Mouse (Mus musculus) thymus, adult 2 months (tissue): ENCODE measurements around the gene 1700122O11Rik. TPM values are rescaled to one million over a fixed set of nuclear protein-coding genes. Genes with fewer than 3 reads are reported as not detected.

Source experiments
- DNase-seq: peaks from one replicate; pipeline ENCODE4 v3.0.0; 2021
- H3K27ac ChIP-seq: fragments of 200-500 bp; 2 replicates; pipeline ENCODE4 v1.5.1; 2012; ENCODE audit warnings: low read length, control low read depth; ENCODE audit not compliant: control insufficient read depth, insufficient read depth
- H3K27me3 ChIP-seq: fragments of 200-500 bp; 2 replicates; pipeline ENCODE4 v1.6.1; 2012; ENCODE audit warnings: mild to moderate bottlenecking, low read length, moderate library complexity, mixed read lengths; ENCODE audit not compliant: control insufficient read depth, insufficient read depth
- H3K36me3 ChIP-seq: fragments of 200-500 bp; 2 replicates; pipeline ENCODE4 v1.6.1; 2012; ENCODE audit warnings: mild to moderate bottlenecking, low read length, moderate library complexity; ENCODE audit not compliant: control insufficient read depth, insufficient read depth
- H3K4me1 ChIP-seq: fragments of 200-500 bp; replicated peaks from 2 replicates; pipeline ENCODE4 v1.6.1; 2012; ENCODE audit warnings: low read length; ENCODE audit not compliant: control insufficient read depth, insufficient read depth
- H3K4me3 ChIP-seq: fragments of 200-500 bp; 2 replicates; pipeline ENCODE4 v1.5.1; 2012; ENCODE audit warnings: mild to moderate bottlenecking, low read length, control low read depth, moderate library complexity; ENCODE audit not compliant: control insufficient read depth, insufficient read depth
- CTCF ChIP-seq: fragments of 200-500 bp; IDR thresholded peaks from 2 replicates; pipeline ENCODE4 v1.5.1; 2012; ENCODE audit warnings: mild to moderate bottlenecking, control low read depth, low read length, moderate library complexity, borderline replicate concordance; ENCODE audit not compliant: control insufficient read depth, poor library complexity, insufficient read depth; ENCODE audit errors: extremely low read depth
- POLR2A ChIP-seq: fragments of 200-500 bp; IDR thresholded peaks from 2 replicates; pipeline ENCODE4 v1.6.1; 2012; ENCODE audit warnings: mild to moderate bottlenecking, low read length, control low read depth, moderate library complexity; ENCODE audit not compliant: control insufficient read depth, poor library complexity, insufficient read depth; ENCODE audit errors: extremely low read depth
- WGBS: fragments of 180-500 bp; shearing (Covaris S2); methylation state at CpG from one replicate; pipeline ENCODE4 v1.1.7; 2018; 5-methylcytosine and 5-hydroxymethylcytosine counted together
- polyA plus RNA-seq: library from polyadenylated mRNA; depleted of rRNA; stranded (reverse); fragments of >200 nt; gene quantifications from 2 replicates; pipeline ENCODE4 v1.2.3, GENCODE M21; 2012

Gene 1700122O11Rik
- polyA plus RNA-seq, 1 experiment = not detected

GRCm38 (mm10) chr17:48028250-48028649 is 9.8 kb downstream of the 1700122O11Rik start:
- WGBS = 96% methylated on average over 5 of the region's 5 CpGs
- no peak for TF ChIP-seq CTCF
- TF ChIP-seq POLR2A = no peak
- Histone ChIP-seq H3K27ac (no peak overlapping the region), H3K27me3 (no peaks in the 10 kb centered on the region), H3K36me3 (no peaks in the 10 kb centered on the region), H3K4me1 (peaks cover 17% of the 10 kb centered on the region), H3K4me3 (no peak overlapping the region)
- no peak for DNase-seq

GRCm38 (mm10) chr17:48027677-48028076 is 10.4 kb downstream of the 1700122O11Rik start:
- Histone ChIP-seq H3K27me3 (no peaks in the 10 kb centered on the region), H3K4me1 (peaks cover 16% of the 10 kb centered on the region), H3K36me3 (no peaks in the 10 kb centered on the region), H3K27ac (no peak overlapping the region), H3K4me3 (no peak overlapping the region)
- TF ChIP-seq CTCF (no peak), POLR2A (no peak)
- 78% methylated on average over 6 of the region's 6 CpGs for WGBS
- no peak for DNase-seq

- Histone ChIP-seq H3K4me3 (no peak overlapping the region), H3K36me3 (no peaks in the 10 kb centered on the region), H3K27me3 (no peaks in the 10 kb centered on the region), H3K4me1 (peaks cover 16% of the 10 kb centered on the region), H3K27ac (no peak overlapping the region)
- DNase-seq = no peak
- 96% methylated on average over 5 of the region's 5 CpGs for WGBS
- TF ChIP-seq CTCF (no peak), POLR2A (no peak)
These were observed 11.1 kb downstream of the 1700122O11Rik start for GRCm38 (mm10) chr17:48027019-48027418.

GRCm38 (mm10) chr17:48024045-48024444 is 14.0 kb downstream of the 1700122O11Rik start:
- Histone ChIP-seq H3K27me3 (no peaks in the 10 kb centered on the region), H3K27ac (no peak overlapping the region)

GRCm38 (mm10) chr17:48019585-48019984 is 18.5 kb downstream of the 1700122O11Rik start:
- no peak for TF ChIP-seq CTCF
- no peak for TF ChIP-seq POLR2A
- WGBS = 67% methylated on average over 2 of the region's 2 CpGs
- no peak for DNase-seq
- Histone ChIP-seq H3K4me3 (no peak overlapping the region), H3K27ac (no peak overlapping the region), H3K36me3 (no peaks in the 10 kb centered on the region), H3K4me1 (no peaks in the 10 kb centered on the region), H3K27me3 (no peaks in the 10 kb centered on the region; the same call in 1 of the 2 replicates)

More at GRCm38 (mm10) chr17:48024045-48024444, 14.0 kb downstream of the 1700122O11Rik start:
- 0 out of 2 replicates have a peak, but pooled peaks cover under 1% of the 10 kb centered on the region for H3K4me1 ChIP-seq
- H3K4me3 ChIP-seq = no peak overlapping the region
- H3K36me3 ChIP-seq = no peaks in the 10 kb centered on the region
- no peak for TF ChIP-seq POLR2A
- no peak for TF ChIP-seq CTCF
- no peak for DNase-seq
- 83% methylated on average over 8 of the region's 8 CpGs for WGBS

- Histone ChIP-seq H3K36me3 (no peaks in the 10 kb centered on the region), H3K27ac (no peak overlapping the region), H3K4me3 (no peak overlapping the region), H3K27me3 (no peaks in the 10 kb centered on the region; the same call in 1 of the 2 replicates), H3K4me1 (no peaks in the 10 kb centered on the region)
- TF ChIP-seq POLR2A (no peak), CTCF (no peak)
- DNase-seq = no peak
- 83% methylated on average over 5 of the region's 5 CpGs for WGBS
These were observed 21.5 kb downstream of the 1700122O11Rik start for GRCm38 (mm10) chr17:48016566-48016965.

GRCm38 (mm10) chr17:48012561-48012960 is 25.5 kb downstream of the 1700122O11Rik start:
- Histone ChIP-seq H3K27ac (no peak overlapping the region), H3K27me3 (no peaks in the 10 kb centered on the region), H3K4me1 (peaks cover 3% of the 10 kb centered on the region; the same call in 1 of the 2 replicates), H3K36me3 (no peaks in the 10 kb centered on the region), H3K4me3 (no peak overlapping the region)
- 84% methylated on average over 10 of the region's 10 CpGs for WGBS
- DNase-seq = no peak
- TF ChIP-seq POLR2A (no peak), CTCF (no peak)
